Mouse (Mus musculus): Measurements from ENCODE around the gene Gngt2.

The Gngt2 gene

GRCm38 (mm10) chr11:95838999-95839868 is 2.2 kb downstream of the Gngt2 start:
- no peak for DNase-seq (ENCODE audit: extremely low spot score, low read depth, low spot score)

- no peak for DNase-seq (ENCODE audit: extremely low spot score, low read depth, low spot score)
These were observed 3.9 kb downstream of the Gngt2 start for GRCm38 (mm10) chr11:95840694-95841497.

- no peak for DNase-seq (ENCODE audit: extremely low spot score, low read depth, low spot score)
These were observed 4.4 kb downstream of the Gngt2 start for GRCm38 (mm10) chr11:95841498-95841830.

GRCm38 (mm10) chr11:95842074-95842681 is 5.2 kb downstream of the Gngt2 start, which contains the start of gene Abi3:
Gene Abi3, minus strand, starts transcription at chr11:95842476.
- DNase-seq (ENCODE audit: extremely low spot score, low read depth, low spot score) = no peak

- no peak for DNase-seq (ENCODE audit: extremely low spot score, low read depth, low spot score)
These were observed 5.9 kb downstream of the Gngt2 start for GRCm38 (mm10) chr11:95842953-95843352.

- DNase-seq (ENCODE audit: extremely low spot score, low read depth, low spot score) = no peak
These were observed 6.5 kb downstream of the Gngt2 start for GRCm38 (mm10) chr11:95843421-95843950.

GRCm38 (mm10) chr11:95844935-95845334 is 7.9 kb downstream of the Gngt2 start:
- no peak for DNase-seq (ENCODE audit: extremely low spot score, low read depth, low spot score)

- DNase-seq (ENCODE audit: extremely low spot score, low read depth, low spot score) = no peak
These were observed 13.9 kb downstream of the Gngt2 start for GRCm38 (mm10) chr11:95850898-95851297.

GRCm38 (mm10) chr11:95853684-95854083 is 16.7 kb downstream of the Gngt2 start:
- no peak for DNase-seq (ENCODE audit: extremely low spot score, low read depth, low spot score)

GRCm38 (mm10) chr11:95857306-95857705 is 20.3 kb downstream of the Gngt2 start:
- no peak for DNase-seq (ENCODE audit: extremely low spot score, low read depth, low spot score)

GRCm38 (mm10) chr11:95857716-95858527 is 20.9 kb downstream of the Gngt2 start:
- DNase-seq (ENCODE audit: extremely low spot score, low read depth, low spot score) = no peak

- peak; percentile 88 for DNase-seq (ENCODE audit: extremely low spot score, low read depth, low spot score)
These were observed 21.8 kb downstream of the Gngt2 start for GRCm38 (mm10) chr11:95858528-95859467.

- peak; percentile 44 for DNase-seq (ENCODE audit: extremely low spot score, low read depth, low spot score)
These were observed 22.4 kb downstream of the Gngt2 start for GRCm38 (mm10) chr11:95859468-95859855.

- DNase-seq (ENCODE audit: extremely low spot score, low read depth, low spot score) = no peak
These were observed 23.1 kb downstream of the Gngt2 start for GRCm38 (mm10) chr11:95860071-95860490.

- no peak for DNase-seq (ENCODE audit: extremely low spot score, low read depth, low spot score)
These were observed 24.4 kb downstream of the Gngt2 start for GRCm38 (mm10) chr11:95861397-95861796.

GRCm38 (mm10) chr11:95869442-95869841 is 32.4 kb downstream of the Gngt2 start:
- DNase-seq (ENCODE audit: extremely low spot score, low read depth, low spot score) = no peak

GRCm38 (mm10) chr11:95869918-95870470 is 33.0 kb downstream of the Gngt2 start:
- DNase-seq (ENCODE audit: extremely low spot score, low read depth, low spot score) = no peak

GRCm38 (mm10) chr11:95875804-95876203 is 38.8 kb downstream of the Gngt2 start:
- DNase-seq (ENCODE audit: extremely low spot score, low read depth, low spot score) = no peak

GRCm38 (mm10) chr11:95876296-95876695 is 39.3 kb downstream of the Gngt2 start:
- peak; percentile 50 for DNase-seq (ENCODE audit: extremely low spot score, low read depth, low spot score)

All from hindlimb bud, embryonic 11.5 days (tissue).